Mouse (Mus musculus) layer of hippocampus, postnatal 25 days (tissue): ENCODE data around the gene Exosc2. TPM values are rescaled to one million over a fixed set of nuclear protein-coding genes. Genes with fewer than 3 reads are reported as not detected.

Experiments
- DNase-seq, 2 experiments: peaks; one replicate each; pipeline ENCODE4 v3.0.0; 2022; ENCODE audit warnings: mixed read lengths in 2 of 2, low spot score in 1 of 2; ENCODE audit errors: extremely low spot score in 1 of 2
- total RNA-seq, 2 experiments: library from RNA; stranded (reverse); gene quantifications; 2 replicates each; pipeline ENCODE4 v1.2.3; 2021

Exosc2 gene
- total RNA-seq, 2 experiments from 2014 or later: 20.3 to 20.6 TPM

DNA sequence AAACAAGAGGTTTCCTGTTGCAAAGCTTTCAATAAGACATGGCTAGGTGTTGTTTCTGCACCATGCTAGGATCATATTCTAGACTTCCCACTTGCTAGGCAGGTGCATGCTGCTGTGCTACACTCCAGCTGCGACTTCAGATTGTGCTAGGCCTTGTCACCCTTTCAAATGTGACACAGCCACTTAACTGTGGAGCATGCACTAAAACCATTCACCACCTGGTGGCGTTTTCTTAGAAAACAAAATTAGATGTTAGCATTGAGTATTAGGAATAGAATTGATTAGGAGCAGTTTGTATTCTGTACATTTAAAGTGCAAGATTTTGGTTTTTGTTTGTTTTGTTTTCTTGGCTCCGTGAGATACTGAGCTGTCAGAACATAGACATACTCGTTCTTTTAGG, 50.3 kb downstream of the Exosc2 start:
- peak in 1 of 2 experiments; percentile 44 for DNase-seq

DNA sequence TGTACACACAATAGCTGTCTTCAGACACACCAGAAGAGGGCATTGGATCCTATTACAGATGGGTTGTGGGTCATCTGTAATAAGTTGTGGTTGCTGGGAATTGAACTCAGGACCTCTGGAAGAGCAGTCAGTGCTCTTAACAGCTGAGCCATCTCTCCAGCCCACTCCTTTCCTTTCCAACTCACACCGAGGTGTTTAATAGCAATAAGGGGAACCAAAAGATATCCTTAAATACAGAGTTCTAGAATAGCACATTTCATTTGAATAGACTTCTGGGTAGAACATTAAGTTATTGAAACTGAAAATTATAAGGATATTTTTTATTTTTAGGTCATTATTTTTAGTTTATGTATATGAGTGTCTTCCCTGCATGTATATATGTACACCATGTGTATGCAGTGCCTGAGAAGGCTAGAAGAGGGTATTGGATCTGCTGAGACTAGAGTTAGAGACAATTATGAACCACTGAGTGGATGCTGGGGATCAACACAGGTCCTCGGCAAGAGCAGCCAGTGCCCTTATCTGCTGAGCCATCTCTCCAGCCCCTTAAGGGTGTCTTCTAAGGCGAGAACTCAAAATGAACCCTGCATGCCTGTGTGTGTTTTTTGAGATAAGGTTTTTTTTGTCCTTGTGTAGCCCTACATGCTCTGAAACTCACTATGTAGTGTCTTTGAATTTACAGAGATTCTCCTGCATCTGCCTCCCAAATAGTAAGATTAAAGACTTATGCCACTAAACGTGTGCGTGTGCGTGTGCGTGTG, 54.4 kb downstream of the Exosc2 start:
- DNase-seq: no peak

DNA sequence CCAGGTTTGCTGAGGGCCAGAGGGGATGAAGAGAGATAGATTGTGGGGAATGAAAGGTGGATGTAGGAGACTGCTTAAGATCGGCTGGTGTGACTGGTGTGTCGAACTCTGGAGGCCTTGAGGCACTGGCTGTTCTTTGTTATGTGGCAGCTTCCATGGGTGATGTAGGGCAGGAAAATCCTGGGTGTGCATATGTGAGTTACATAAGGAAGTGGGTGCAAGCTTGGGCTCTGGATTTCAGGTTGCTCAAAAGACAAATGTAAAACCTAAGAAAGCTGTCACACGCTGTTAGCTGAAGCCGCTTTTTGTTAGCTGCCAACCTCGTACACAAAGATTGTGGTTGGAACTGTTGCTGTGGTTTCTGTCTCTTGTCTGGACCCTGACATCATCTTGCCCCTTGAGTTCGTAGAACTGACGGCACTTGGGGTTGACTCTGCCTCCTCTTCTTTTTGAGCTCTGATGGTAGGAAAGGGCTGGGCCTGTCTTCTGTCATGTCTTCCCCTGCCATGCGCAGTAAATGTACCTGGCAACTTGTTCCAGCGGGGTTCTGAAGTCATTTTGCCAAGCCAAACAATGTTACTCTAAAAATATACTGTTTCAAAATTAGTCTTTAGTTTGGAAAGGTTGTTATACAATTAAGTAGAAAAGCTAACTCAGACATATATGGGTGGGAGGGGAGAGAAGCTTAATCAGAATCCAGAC, 57.2 kb downstream of the Exosc2 start:
- DNase-seq: no peak

DNA sequence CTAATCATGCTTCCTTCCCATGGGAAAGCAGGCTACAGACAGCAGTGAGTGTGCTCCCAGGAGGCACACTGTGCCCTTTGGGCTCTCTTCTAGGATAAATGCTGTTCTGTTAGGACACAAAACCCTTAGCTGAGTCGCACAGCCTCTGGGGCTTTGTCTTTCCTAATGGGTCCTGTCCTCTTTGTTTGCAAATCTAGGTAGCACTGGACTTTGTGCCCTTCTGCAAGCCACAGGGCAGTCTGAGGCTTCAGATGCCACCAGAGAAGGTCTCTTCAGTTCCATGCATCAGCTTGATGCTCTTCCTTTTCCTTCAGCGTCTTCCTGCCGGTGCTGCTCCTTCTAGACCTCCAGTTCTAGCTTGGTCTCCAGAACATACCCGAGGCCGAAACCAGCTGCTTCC, 60.1 kb downstream of the Exosc2 start:
- DNase-seq: no peak

Other genes with a start within 250 kb of the Exosc2 start
- 10 to 100 TPM; 17.7 to 20.8 TPM for gene Ass1, start 200.5 kb upstream of the Exosc2 start, total RNA-seq
- 10 to 100 TPM; 35.5 to 45.6 TPM for gene Fubp3, start 98.1 kb upstream of the Exosc2 start, total RNA-seq
- not detected for gene Prdm12, start 30.7 kb upstream of the Exosc2 start, total RNA-seq
- 10 to 100 TPM; 45.5 to 46.0 TPM for gene Abl1, start 17.7 kb downstream of the Exosc2 start, total RNA-seq
- gene Qrfp, start 139.9 kb downstream of the Exosc2 start, total RNA-seq: not detected
- gene Fibcd1, start 175.3 kb downstream of the Exosc2 start, total RNA-seq: 100 to 1,000 TPM; 115 to 137 TPM
- 1 to 10 TPM; 6.8 to 7.3 TPM for gene Lamc3, start 216.6 kb downstream of the Exosc2 start, total RNA-seq